Mouse (Mus musculus) c-Kit-positive CD71-positive TER-119-negative erythroid progenitor cells, embryonic 14.5 days (primary cell): Measurements from ENCODE around the gene Slc2a9.
"Not testable (repeated sequence)": the region's sequence is repeated elsewhere in the genome, so short reads cannot be mapped to it uniquely, and the experiment has no call there.

Source experiments
- DNase-seq: peaks from one replicate; pipeline ENCODE4 v3.0.0-alpha.2; 2013; ENCODE audit warnings: low read depth

Gene Slc2a9

GRCm38 (mm10) chr5:38504116-38504515 lies 1.2 kb upstream of the Slc2a9 start:
- no peak for DNase-seq

DNA sequence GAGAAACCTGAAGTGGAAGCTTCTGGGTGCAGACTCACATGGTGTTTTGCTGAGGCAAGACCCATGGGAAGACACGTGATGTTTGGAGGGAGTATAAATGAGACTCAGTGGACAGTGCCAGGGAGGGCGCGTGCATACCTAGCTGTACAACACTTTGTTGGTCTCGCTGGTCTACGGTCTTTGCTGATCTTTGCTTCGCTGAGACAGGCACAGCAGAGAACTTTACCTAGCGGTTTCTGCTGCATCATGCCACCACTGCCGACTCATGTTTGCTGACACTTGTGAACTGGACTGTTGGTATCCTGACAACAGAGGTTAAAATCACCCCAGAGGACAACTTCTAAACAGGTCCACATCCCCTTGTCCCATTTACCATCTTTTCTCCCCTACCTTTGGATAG lies 2.9 kb downstream of the Slc2a9 start:
- DNase-seq, result no peak

DNA sequence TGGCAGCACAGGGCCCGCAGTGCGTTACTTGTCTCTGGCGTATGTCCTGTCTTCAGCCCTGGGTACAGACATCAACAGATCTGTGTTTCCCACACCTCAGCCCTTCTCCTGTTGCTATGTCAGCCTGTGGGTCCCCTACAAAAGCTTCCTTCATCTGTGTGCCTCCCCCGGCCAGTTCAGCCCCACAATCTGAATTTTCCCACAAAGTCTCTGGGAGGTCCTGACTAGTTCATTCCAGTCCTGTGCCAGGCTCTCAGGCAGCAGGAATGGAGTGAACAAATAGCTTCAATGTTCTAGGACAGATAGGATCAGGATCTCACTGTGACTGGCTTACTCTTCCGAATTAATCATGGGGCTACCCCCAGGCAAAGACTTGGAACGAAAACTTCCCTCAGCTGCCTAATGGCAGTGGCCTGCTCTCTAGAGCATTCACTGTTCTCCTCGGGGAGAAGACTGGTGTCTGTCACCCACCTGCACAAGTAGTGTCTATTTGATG lies 3.6 kb downstream of the Slc2a9 start:
- DNase-seq, result no peak

- DNase-seq, result no peak
Measured at GRCm38 (mm10) chr5:38498479-38498878, 4.5 kb downstream of the Slc2a9 start.

DNA sequence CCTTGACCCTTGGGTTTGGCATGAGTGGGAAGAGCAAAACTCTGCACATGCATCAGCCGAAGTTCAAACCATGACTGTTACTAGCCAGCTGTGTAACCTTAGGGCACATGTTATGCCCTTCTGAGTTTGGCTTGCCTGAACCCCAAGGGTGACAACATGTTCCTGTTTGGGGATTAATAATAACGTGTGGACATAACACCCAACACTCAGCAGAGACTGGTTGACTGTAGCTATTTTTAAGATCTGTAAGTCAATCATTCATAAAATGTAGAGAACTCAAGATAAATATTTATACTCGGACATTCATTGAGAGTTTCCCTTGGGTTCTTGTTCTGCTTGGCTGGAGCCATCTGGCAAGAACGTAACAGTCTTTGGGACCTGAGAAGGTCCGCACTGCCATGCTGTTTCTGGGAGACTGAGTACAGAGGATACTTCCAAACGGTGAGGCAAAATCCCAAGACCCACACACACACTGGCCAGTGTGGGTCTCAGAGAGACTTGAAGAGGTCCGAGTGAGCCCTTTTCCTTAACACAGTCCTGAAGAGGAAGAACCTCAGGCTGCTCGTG lies 6.4 kb downstream of the Slc2a9 start:
- no peak for DNase-seq

- no peak for DNase-seq
Measured at GRCm38 (mm10) chr5:38493890-38494289, 9.1 kb downstream of the Slc2a9 start.

GRCm38 (mm10) chr5:38491763-38492162 lies 11.2 kb downstream of the Slc2a9 start:
- DNase-seq, result no peak

DNA sequence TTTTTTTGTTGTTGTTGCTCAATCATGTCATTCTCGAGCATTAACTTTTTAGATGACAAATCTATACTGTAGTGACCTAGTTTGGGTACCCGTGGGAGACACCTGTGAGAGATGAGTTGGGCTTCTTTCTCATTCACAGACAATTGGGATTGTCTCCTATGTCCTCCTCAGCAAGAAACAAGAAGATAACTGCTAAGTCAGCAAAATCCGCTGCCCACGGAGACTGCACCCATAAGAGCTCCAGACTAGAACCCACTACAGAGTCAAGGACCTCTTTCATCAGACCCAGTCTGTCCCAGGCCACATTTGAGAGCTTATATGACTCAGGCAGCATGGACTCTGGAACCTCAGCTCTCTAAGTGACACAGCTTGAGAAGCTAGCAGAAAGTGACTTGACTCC lies 13.2 kb downstream of the Slc2a9 start:
- DNase-seq, result no peak

DNA sequence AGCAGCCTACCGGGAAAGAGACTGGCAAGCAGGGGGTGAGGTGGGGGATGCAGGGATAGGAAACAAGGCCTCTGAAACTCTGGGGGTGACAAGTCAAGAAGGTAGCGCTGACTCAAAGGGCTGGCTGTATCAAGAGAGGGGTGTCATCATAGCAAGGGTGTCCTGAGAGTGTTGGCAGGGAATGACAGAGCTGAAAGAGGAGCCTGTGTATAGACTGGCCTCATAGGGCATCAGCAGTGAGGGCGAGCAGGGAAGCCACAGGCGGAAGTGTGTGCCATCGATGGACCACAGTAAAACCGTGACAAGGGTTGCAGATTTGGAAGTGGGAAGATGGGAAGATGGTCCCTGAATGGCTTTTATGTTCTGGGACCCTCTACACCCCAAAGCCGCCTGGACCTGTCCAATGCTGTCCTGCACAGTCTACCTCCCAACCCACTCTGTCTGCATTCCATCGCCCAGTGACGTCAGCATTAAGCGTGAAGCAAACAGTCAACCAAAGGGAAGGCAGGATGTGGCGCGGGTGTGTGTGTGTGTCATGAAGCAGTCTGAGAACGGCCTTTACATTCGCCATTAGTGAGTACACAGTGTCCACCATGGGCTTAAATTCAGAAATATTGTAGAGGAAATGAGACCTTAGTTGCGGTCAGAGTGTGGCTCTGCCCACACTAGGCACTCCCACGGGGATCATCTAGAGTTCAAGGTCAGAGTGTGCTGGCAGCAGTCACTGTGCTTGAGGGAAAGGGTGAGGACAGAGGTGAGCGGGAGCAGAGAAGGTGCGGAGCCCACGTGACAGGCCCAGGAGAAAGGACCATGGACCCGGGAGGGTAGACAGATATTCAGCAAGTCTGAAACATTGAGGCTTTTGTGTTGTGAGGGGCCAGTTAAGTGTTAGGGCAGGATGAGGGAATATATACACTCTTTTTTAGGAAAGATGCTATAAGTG lies 14.0 kb downstream of the Slc2a9 start:
- no peak for DNase-seq

DNA sequence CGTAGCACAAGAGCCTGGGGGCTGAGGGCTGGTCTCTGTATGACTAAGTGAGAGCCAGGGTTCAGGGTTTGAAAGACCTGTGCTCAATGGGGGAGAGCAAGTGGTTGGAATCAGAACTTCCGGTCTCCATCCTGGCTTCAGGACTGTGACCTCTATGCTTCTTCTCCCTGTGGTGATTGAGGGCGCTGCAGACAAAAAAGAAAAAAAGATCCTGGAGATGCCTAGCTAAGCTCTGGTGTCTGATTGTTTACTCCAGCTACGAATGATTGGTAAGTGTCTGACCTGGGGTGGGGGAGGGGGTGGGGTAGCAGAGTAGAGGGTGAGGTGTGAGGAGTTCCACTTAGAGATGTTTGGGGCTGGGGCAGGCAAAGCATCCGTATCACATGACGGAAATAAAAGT lies 14.9 kb downstream of the Slc2a9 start:
- DNase-seq, result no peak

DNA sequence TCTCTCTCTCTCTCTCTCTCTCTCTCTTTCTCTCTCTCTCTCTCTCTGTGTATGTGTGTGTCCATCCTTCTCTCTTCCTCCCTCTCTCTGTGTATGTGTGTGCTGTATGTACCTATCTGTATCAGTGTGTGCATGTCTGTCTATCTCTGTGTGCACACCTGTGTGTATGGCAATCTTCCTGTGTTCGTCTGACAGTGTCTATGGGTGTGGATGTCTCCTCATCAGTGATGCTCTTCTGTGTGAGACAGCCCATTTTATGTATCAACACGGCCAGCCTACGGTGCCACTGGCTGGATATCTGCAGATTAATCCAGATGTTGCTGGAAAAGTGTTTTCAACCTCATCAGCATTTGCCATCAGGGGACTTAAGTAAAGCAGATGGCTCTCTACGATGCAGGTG lies 15.7 kb downstream of the Slc2a9 start:
- DNase-seq, result no peak

GRCm38 (mm10) chr5:38485946-38486345 lies 17.0 kb downstream of the Slc2a9 start:
- DNase-seq, result no peak

DNA sequence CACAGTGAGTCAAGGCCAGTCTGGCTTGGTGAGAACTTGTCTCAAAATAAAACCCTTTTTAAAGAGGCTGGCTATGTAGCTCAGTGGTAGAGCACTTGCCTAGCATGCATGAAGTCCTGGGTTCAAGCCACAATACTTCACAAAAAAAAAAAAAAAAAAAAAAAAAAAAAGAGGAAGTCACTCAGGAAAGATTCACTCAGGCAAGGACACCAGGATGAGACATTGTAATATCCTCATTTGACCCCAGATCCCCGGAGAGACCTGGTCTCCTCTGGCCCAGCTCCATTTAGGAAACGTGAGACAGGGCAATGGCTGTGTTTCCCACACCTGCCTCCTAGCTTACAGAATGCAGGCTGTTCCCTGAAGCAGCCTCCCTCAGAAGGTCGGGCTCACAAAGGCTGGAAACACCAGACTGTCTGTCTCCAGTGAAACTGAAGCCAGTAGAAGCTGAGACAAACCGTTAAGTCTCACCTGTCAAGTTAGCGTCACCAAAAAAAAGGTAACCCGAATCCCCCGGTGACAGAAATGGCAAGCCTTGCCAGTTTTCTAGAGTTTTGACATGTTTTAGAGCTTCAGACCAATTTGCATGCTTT lies 19.3 kb downstream of the Slc2a9 start:
- no peak for DNase-seq

- no peak for DNase-seq
Measured at GRCm38 (mm10) chr5:38480822-38481707, 21.9 kb downstream of the Slc2a9 start.

DNA sequence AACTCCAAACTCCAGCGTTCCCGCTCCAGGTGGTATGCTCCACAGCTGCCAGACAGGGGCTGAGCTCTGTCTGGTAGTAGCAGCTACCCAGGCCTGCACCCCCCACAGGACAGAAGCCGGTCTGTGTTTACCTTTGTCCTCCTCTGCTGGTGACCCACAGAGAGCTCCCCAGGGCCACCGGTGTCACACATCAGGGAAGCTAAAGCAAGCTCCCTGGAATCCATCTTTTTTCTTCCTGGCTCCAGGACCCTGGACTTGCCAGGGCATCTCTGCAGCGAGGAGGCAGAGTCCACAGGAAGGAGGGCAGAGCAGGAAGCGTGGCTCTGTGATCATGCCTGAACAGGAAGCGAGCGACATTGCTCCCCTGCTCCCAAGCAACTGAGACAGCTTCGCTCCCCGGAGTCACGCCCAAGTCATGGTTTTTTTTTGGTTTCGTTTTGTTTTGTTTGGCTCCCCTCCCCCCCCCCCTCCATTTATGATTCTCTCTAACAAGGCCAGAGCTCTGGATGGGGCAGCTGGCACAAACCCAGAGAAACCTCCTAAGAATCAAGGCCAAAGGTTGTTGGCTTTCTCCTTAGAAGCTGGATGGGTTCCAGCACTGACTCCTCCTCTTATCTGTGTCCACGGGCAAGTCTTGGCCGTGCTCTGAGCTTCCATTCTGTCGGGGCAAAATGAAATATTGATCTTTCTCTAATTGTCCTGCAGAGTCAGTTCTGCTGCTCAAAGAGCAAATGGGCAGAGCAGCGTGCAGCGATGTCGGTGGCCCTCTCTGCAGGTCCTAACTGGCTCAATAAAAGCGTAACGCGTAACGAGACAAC lies 22.8 kb downstream of the Slc2a9 start:
- DNase-seq, result no peak

DNA sequence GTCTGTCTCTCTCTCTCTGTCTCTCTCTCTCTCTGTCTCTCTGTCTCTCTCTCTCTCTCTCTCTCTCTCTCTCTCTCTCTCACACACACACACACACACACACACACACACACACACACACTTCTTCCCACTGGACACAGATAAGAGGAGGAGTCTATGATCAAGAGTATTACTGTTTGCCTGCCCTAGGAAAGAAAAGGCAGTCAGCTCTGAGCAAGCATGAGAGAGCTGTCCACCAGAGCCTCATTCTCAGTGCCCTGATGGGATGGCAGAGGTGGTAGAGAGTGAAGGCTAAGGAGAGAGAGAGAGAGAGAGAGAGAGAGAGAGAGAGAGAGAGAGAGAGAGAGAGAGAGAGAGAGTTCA lies 23.4 kb downstream of the Slc2a9 start:
- not testable (repeated sequence) for DNase-seq

GRCm38 (mm10) chr5:38479027-38479426 lies 23.9 kb downstream of the Slc2a9 start:
- peak; percentile 38 for DNase-seq

DNA sequence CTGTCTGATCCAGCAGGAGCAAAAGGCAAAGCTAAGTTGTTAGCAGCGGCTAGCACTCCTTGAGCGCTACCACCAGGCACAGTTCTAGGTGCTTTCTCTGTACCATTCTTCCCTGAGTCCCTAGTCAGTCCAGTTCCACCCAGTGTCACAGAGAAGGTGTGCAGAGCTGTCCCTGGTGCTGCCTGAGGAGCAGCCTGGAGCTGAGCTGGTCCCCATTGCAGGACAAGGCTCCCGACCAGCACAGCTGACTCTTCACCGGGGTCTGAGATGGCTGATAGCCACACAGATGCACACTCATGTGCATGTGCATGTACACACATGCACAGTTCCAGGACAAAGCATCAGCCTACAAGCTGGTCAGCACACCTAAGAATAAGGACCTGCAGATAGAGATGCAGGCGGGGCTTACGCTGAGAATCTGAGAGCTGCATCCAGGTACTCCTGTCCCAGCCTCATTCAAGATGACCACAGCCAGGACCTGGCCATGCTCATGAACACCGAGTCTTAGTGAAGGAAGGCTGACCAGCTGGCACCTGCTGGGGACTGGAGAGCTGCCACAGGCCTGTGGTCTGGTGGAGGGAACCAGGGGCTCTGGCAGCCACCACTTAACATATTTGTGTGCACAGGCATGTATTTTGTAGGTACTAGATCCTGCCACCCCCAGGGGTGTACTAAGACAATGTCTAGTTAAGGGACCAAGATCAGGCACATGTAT lies 25.1 kb downstream of the Slc2a9 start:
- DNase-seq, result no peak

DNA sequence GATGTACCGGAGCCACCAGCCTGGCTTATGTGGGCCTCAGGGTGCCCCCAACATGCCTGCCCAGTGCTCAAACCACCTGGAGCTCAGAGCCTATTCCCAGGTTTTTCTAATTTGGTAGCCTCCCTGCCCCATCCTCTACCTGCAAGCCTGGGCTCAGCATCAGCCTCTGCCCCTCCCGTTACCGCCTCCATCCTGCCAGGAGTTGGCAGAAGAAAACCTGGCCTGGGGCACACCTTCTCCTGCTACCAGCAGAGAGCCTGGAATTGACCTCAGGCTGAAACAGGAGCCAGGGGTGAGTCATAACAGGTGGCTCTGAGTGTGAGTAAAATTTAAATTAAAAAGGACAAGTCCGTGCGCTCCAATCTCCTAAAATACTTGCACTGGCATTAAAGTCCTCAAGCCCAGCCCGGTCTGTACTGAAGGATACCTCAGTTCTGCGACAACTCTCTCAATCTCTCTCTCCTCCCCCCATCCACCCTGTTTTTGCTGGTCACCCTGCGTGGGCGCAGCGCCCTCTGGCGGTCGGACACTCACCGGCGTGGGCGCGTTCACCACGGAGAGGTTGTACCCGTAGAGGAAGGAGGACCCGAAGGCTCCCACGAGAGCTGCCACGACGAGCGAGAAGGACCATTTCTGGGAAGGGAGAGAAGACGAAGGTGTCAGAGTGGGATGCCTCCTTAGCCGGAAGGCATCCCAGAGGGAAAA lies 25.9 kb downstream of the Slc2a9 start:
- no peak for DNase-seq

GRCm38 (mm10) chr5:38470881-38471280 lies 32.1 kb downstream of the Slc2a9 start:
- DNase-seq, result no peak
